Mouse (Mus musculus) liver, embryonic 12.5 days (tissue): Measurements from ENCODE around the gene Olr1. TPM values are rescaled to one million over a fixed set of nuclear protein-coding genes. Genes with fewer than 3 reads are reported as not detected.

Source experiments
- ATAC-seq: fragments of 200-750 bp; cut with Nextera tagmentation; 2 replicates; pipeline ENCODE4 v1.8.0; 2017; ENCODE audit warnings: moderate number of reproducible peaks, mild to moderate bottlenecking, moderate library complexity
- H3K27ac ChIP-seq: fragments of 300-500 bp; sonication (generic); 2 replicates; pipeline ENCODE4 v1.5.1; 2016; ENCODE audit warnings: mild to moderate bottlenecking
- H3K27me3 ChIP-seq: fragments of 300-500 bp; sonication (generic); replicated peaks from 2 replicates; pipeline ENCODE4 v1.6.1; 2016; ENCODE audit warnings: mild to moderate bottlenecking, moderate library complexity
- H3K36me3 ChIP-seq: fragments of 300-500 bp; sonication (generic); 2 replicates; pipeline ENCODE4 v1.6.1; 2016; ENCODE audit warnings: mild to moderate bottlenecking, moderate library complexity
- H3K4me1 ChIP-seq: fragments of 300-500 bp; sonication (generic); 2 replicates; pipeline ENCODE4 v1.6.1; 2016
- H3K4me2 ChIP-seq: fragments of 300-500 bp; sonication (generic); 2 replicates; pipeline ENCODE4 v1.6.1; 2016; ENCODE audit warnings: mild to moderate bottlenecking, moderate library complexity
- H3K4me3 ChIP-seq: fragments of 300-500 bp; sonication (generic); 2 replicates; pipeline ENCODE4 v1.5.1; 2016; ENCODE audit warnings: mild to moderate bottlenecking, moderate library complexity
- H3K9ac ChIP-seq: fragments of 300-500 bp; sonication (generic); 2 replicates; pipeline ENCODE4 v1.6.1; 2016; ENCODE audit warnings: mild to moderate bottlenecking, moderate library complexity
- H3K9me3 ChIP-seq: fragments of 300-500 bp; sonication (generic); replicated peaks from 2 replicates; pipeline ENCODE4 v1.6.1; 2016; ENCODE audit warnings: mild to moderate bottlenecking, moderate library complexity
- WGBS: fragments of 180-500 bp; shearing (Covaris S2); methylation state at CpG from one replicate; pipeline ENCODE4 v1.1.7; 2016; ENCODE audit not compliant: insufficient replicate concordance; 5-methylcytosine and 5-hydroxymethylcytosine counted together
- polyA plus RNA-seq: library from polyadenylated mRNA; unstranded; fragments of >200 nt; fragmentation: Nextera tagmentation; extraction: Ambion mirVana; gene quantifications from 2 replicates; pipeline ENCODE4 v1.2.1, GENCODE M21; 2016

The Olr1 gene
- polyA plus RNA-seq, 1 experiment from 2014 or later = 0.74 TPM

DNA sequence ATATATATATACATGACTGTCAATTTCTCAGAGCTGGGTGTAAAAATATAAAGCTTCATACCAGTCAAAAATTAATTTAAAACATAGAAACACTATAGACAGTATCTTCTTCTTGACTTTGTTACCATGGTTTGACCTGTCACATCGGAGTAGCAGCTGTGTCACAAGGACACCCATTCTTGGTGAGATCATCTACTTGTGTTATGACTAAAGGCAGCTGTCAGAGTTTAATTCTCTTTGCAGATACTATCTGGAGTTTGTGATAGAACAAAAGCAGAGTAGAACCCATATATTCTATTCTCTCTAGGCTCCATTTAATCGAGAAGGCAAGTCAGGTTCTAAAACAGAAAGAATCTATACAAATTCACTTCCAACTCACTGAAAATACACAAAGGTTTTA is 68.9 kb downstream of the Olr1 start:
- Histone ChIP-seq H3K27ac (no peak overlapping the region), H3K4me1 (no peaks in the 10 kb centered on the region), H3K27me3 (no peaks in the 10 kb centered on the region), H3K9me3 (no peaks in the 10 kb centered on the region), H3K4me2 (no peak overlapping the region), H3K4me3 (no peak overlapping the region), H3K9ac (no peak overlapping the region), H3K36me3 (no peaks in the 10 kb centered on the region)
- WGBS = 77% methylated on average over 2 of the region's 2 CpGs
- ATAC-seq = no peak

DNA sequence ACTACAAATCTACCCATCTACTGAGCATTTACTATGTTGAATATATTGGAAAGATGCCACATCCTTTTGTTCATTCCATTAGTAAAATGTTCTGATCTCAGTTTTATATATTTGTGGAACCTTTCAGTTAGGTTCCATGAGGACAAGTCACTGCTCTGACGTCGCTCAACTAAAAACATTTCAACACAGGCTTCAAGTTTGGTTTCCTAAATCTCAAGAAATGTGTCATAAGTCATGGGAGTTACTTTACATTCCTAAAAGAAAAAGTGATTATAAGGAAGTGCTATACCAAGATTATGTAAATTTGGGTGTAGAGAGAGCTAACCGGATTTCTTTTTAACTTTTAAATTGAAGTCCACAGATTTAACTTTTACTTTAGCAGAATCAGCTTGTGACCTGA is 70.9 kb downstream of the Olr1 start:
- H3K9ac ChIP-seq = no peak overlapping the region
- H3K4me2 ChIP-seq = no peak overlapping the region
- no peaks in the 10 kb centered on the region for H3K27me3 ChIP-seq
- no peaks in the 10 kb centered on the region for H3K9me3 ChIP-seq
- H3K36me3 ChIP-seq = no peaks in the 10 kb centered on the region
- 71% methylated on average over 3 of the region's 3 CpGs for WGBS
- H3K27ac ChIP-seq = no peak overlapping the region
- no peak overlapping the region for H3K4me3 ChIP-seq
- no peaks in the 10 kb centered on the region for H3K4me1 ChIP-seq
- ATAC-seq = no peak

Other genes with a start within 250 kb of the Olr1 start
- 1.3 TPM in 2 replicates for gene Cd69, start 231.7 kb downstream of the Olr1 start, polyA plus RNA-seq
- gene 4922502D21Rik, start 175.4 kb downstream of the Olr1 start, polyA plus RNA-seq = not detected in 2 replicates
- gene Clec12a, start 164.5 kb downstream of the Olr1 start, polyA plus RNA-seq = 2.7 and 3.3 TPM in 2 replicates
- gene Clec12b, start 121.3 kb downstream of the Olr1 start, polyA plus RNA-seq = not detected in 2 replicates
- 31.9 and 32.7 TPM in 2 replicates for gene Clec1b, start 109.9 kb downstream of the Olr1 start, polyA plus RNA-seq
- gene Clec9a, start 98.3 kb downstream of the Olr1 start, polyA plus RNA-seq = 0.29 and 0.39 TPM in 2 replicates
- 0.24 and 0.38 TPM in 2 replicates for gene Clec1a, start 55.2 kb downstream of the Olr1 start, polyA plus RNA-seq
- not detected in 2 replicates for gene Tmem52b, start 5.4 kb upstream of the Olr1 start, polyA plus RNA-seq
- gene Gabarapl1, start 26.0 kb upstream of the Olr1 start, polyA plus RNA-seq = 37.8 and 38.0 TPM in 2 replicates
- gene Klre1, start 70.7 kb upstream of the Olr1 start, polyA plus RNA-seq = not detected in 2 replicates
- gene Klrd1, start 84.6 kb upstream of the Olr1 start, polyA plus RNA-seq = 0.18 and 0.83 TPM in 2 replicates
- 0.16 and 0.21 TPM in 2 replicates for gene Klrk1, start 116.7 kb upstream of the Olr1 start, polyA plus RNA-seq
- gene Klrc3, start 136.2 kb upstream of the Olr1 start, polyA plus RNA-seq = not detected in 2 replicates
- gene Klrc2, start 153.5 kb upstream of the Olr1 start, polyA plus RNA-seq = not detected in 2 replicates
- not detected in 2 replicates for gene Klrc1, start 171.8 kb upstream of the Olr1 start, polyA plus RNA-seq
- not detected in 2 replicates for gene Klri1, start 210.0 kb upstream of the Olr1 start, polyA plus RNA-seq
- gene Klri2, start 233.3 kb upstream of the Olr1 start, polyA plus RNA-seq = 0.04 TPM in 1 of 2 replicates, not detected in the other